Mouse (Mus musculus) midbrain, embryonic 16.5 days (tissue): ENCODE measurements around the gene 1810010H24Rik. TPM values are rescaled to one million over a fixed set of nuclear protein-coding genes. Genes with fewer than 3 reads are reported as not detected.
"Not testable (repeated sequence)": the region's sequence is repeated elsewhere in the genome, so short reads cannot be mapped to it uniquely, and the experiment has no call there.

Source experiments
- ATAC-seq: fragments of 200-750 bp; cut with Nextera tagmentation; 2 replicates; pipeline ENCODE4 v1.8.0; 2017; ENCODE audit warnings: moderate TSS enrichment
- H3K27ac ChIP-seq: fragments of 300-500 bp; sonication (generic); 2 replicates; pipeline ENCODE4 v1.5.1; 2014; ENCODE audit warnings: mild to moderate bottlenecking, low read length, mixed read lengths
- H3K27me3 ChIP-seq: fragments of 300-500 bp; sonication (generic); 2 replicates; pipeline ENCODE4 v1.6.1; 2014; ENCODE audit warnings: low read depth, low read length, mixed read lengths; ENCODE audit not compliant: control insufficient read depth, insufficient read depth
- H3K36me3 ChIP-seq: fragments of 300-500 bp; sonication (generic); 2 replicates; pipeline ENCODE4 v1.6.1; 2014; ENCODE audit warnings: mild to moderate bottlenecking, low read length, moderate library complexity, mixed read lengths; ENCODE audit not compliant: control insufficient read depth, insufficient read depth
- H3K4me1 ChIP-seq: fragments of 300-500 bp; sonication (generic); 2 replicates; pipeline ENCODE4 v1.6.1; 2014; ENCODE audit warnings: mild to moderate bottlenecking, low read length, mixed read lengths; ENCODE audit not compliant: control insufficient read depth, insufficient read depth
- H3K4me2 ChIP-seq: fragments of 300-500 bp; sonication (generic); 2 replicates; pipeline ENCODE4 v1.6.1; 2014; ENCODE audit warnings: mild to moderate bottlenecking, low read length, mixed read lengths
- H3K4me3 ChIP-seq: fragments of 300-500 bp; sonication (generic); 2 replicates; pipeline ENCODE4 v1.5.1; 2014; ENCODE audit warnings: low read depth, mild to moderate bottlenecking, low read length, moderate library complexity, mixed read lengths
- H3K9ac ChIP-seq: fragments of 300-500 bp; sonication (generic); 2 replicates; pipeline ENCODE4 v1.6.1; 2014; ENCODE audit warnings: low read depth, low read length, mixed read lengths
- H3K9me3 ChIP-seq: fragments of 300-500 bp; sonication (generic); replicated peaks from 2 replicates; pipeline ENCODE4 v1.6.1; 2014; ENCODE audit warnings: mild to moderate bottlenecking, low read length, mixed read lengths; ENCODE audit not compliant: control insufficient read depth, poor library complexity, severe bottlenecking
- WGBS: fragments of 180-500 bp; shearing (Covaris S2); extraction: QIAGEN DNeasy Blood & Tissue Kit; methylation state at CpG from one replicate; pipeline ENCODE4 v1.1.7; 2014; 5-methylcytosine and 5-hydroxymethylcytosine counted together
- polyA plus RNA-seq: library from polyadenylated mRNA; unstranded; fragments of >200 nt; fragmentation: Nextera tagmentation; extraction: Ambion mirVana; gene quantifications from 2 replicates; pipeline ENCODE4 v1.2.1, GENCODE M21; 2015

The 1810010H24Rik gene
- polyA plus RNA-seq, 1 experiment from 2014 or later = 6.8 TPM

- H3K9ac ChIP-seq = no peak overlapping the region
- WGBS = 73% methylated on average over 7 of the region's 7 CpGs
- no peak overlapping the region for H3K4me2 ChIP-seq
Measured at GRCm38 (mm10) chr11:107011171-107011570, 14.3 kb upstream of the 1810010H24Rik start.

GRCm38 (mm10) chr11:107011669-107012323 is 13.7 kb upstream of the 1810010H24Rik start:
- WGBS = 42% methylated on average over 18 of the region's 18 CpGs
- H3K4me1 ChIP-seq = peaks cover 4% of the 10 kb centered on the region; the same call in 1 of the 2 replicates
- H3K9me3 ChIP-seq = no peaks in the 10 kb centered on the region
- no peak for ATAC-seq
- no peaks in the 10 kb centered on the region for H3K27me3 ChIP-seq
- peak overlapping the region; percentile 58 for H3K4me2 ChIP-seq
- peak overlapping the region; percentile 64 for H3K9ac ChIP-seq
- H3K4me3 ChIP-seq = peak overlapping the region; percentile 58
- H3K36me3 ChIP-seq = no peaks in the 10 kb centered on the region
- peak overlapping the region; percentile 82 for H3K27ac ChIP-seq

More at GRCm38 (mm10) chr11:107011171-107011570, 14.3 kb upstream of the 1810010H24Rik start:
- H3K4me3 ChIP-seq = no peak overlapping the region
- no peaks in the 10 kb centered on the region for H3K36me3 ChIP-seq
- H3K27me3 ChIP-seq = no peaks in the 10 kb centered on the region
- H3K4me1 ChIP-seq = peaks cover 4% of the 10 kb centered on the region; the same call in 1 of the 2 replicates
- no peak for ATAC-seq
- no peak overlapping the region for H3K27ac ChIP-seq
- H3K9me3 ChIP-seq = no peaks in the 10 kb centered on the region

- Histone ChIP-seq H3K27ac (peak overlapping the region; percentile 82), H3K9ac (peak overlapping the region; percentile 64), H3K4me2 (peak overlapping the region; percentile 58), H3K4me3 (peak overlapping the region; percentile 58), H3K4me1 (peaks cover 4% of the 10 kb centered on the region; the same call in 1 of the 2 replicates), H3K27me3 (no peaks in the 10 kb centered on the region), H3K36me3 (no peaks in the 10 kb centered on the region), H3K9me3 (no peaks in the 10 kb centered on the region)
- 1% methylated on average over 37 of the region's 37 CpGs for WGBS
- ATAC-seq = peak; percentile 96
Measured at GRCm38 (mm10) chr11:107012324-107013017, 13.0 kb upstream of the 1810010H24Rik start.

- no peak overlapping the region for H3K4me2 ChIP-seq
- H3K36me3 ChIP-seq = no peaks in the 10 kb centered on the region
- WGBS = 78% methylated on average over 11 of the region's 11 CpGs
- no peak overlapping the region for H3K4me3 ChIP-seq
- ATAC-seq = no peak
- H3K27me3 ChIP-seq = no peaks in the 10 kb centered on the region
- no peaks in the 10 kb centered on the region for H3K9me3 ChIP-seq
- H3K9ac ChIP-seq = no peak overlapping the region
- no peak overlapping the region for H3K27ac ChIP-seq
- peaks cover 4% of the 10 kb centered on the region; the same call in 1 of the 2 replicates for H3K4me1 ChIP-seq
Measured at GRCm38 (mm10) chr11:107014020-107014585, 11.4 kb upstream of the 1810010H24Rik start.

- WGBS = 44% methylated on average over 14 of the region's 14 CpGs
- no peak overlapping the region for H3K4me2 ChIP-seq
- H3K4me1 ChIP-seq = peaks cover 4% of the 10 kb centered on the region; the same call in 1 of the 2 replicates
- no peaks in the 10 kb centered on the region for H3K27me3 ChIP-seq
- H3K9me3 ChIP-seq = no peaks in the 10 kb centered on the region
- H3K27ac ChIP-seq = no peak overlapping the region
- no peak overlapping the region for H3K4me3 ChIP-seq
- no peak for ATAC-seq
- no peak overlapping the region for H3K9ac ChIP-seq
- H3K36me3 ChIP-seq = no peaks in the 10 kb centered on the region
Measured at GRCm38 (mm10) chr11:107014597-107015309, 10.7 kb upstream of the 1810010H24Rik start.

GRCm38 (mm10) chr11:107015535-107016187 is 9.8 kb upstream of the 1810010H24Rik start:
- not testable (repeated sequence) for H3K4me2 ChIP-seq, H3K9me3 ChIP-seq, ATAC-seq, H3K9ac ChIP-seq, H3K4me3 ChIP-seq, H3K27me3 ChIP-seq, H3K36me3 ChIP-seq, H3K4me1 ChIP-seq, H3K27ac ChIP-seq
- 79% methylated on average over 11 of the region's 11 CpGs for WGBS

GRCm38 (mm10) chr11:107016893-107017292 is 8.6 kb upstream of the 1810010H24Rik start:
- H3K4me1 ChIP-seq = no peaks in the 10 kb centered on the region; the same call in 1 of the 2 replicates
- 87% methylated on average over 1 of the region's 1 CpGs for WGBS

GRCm38 (mm10) chr11:107017339-107017886 is 8.1 kb upstream of the 1810010H24Rik start:
- WGBS = 62% methylated on average over 6 of the region's 6 CpGs
- no peaks in the 10 kb centered on the region for H3K9me3 ChIP-seq
- H3K27me3 ChIP-seq = no peaks in the 10 kb centered on the region
- H3K36me3 ChIP-seq = no peaks in the 10 kb centered on the region
- H3K4me3 ChIP-seq = no peak overlapping the region
- no peaks in the 10 kb centered on the region for H3K4me1 ChIP-seq
- no peak overlapping the region for H3K27ac ChIP-seq
- no peak for ATAC-seq
- H3K4me2 ChIP-seq = no peak overlapping the region
- no peak overlapping the region for H3K9ac ChIP-seq

More at GRCm38 (mm10) chr11:107016893-107017292, 8.6 kb upstream of the 1810010H24Rik start:
- Histone ChIP-seq H3K27ac (no peak overlapping the region), H3K27me3 (no peaks in the 10 kb centered on the region), H3K9me3 (no peaks in the 10 kb centered on the region), H3K4me3 (no peak overlapping the region), H3K4me2 (no peak overlapping the region), H3K36me3 (no peaks in the 10 kb centered on the region), H3K9ac (no peak overlapping the region)
- no peak for ATAC-seq
